Mouse (Mus musculus): ENCODE measurements at regions not wholly inside any gene's neighbourhood (a gene's known extent, or its start where the extent isn't known, plus 50 kb on each side); places are given as distances from the start of the nearest gene placed in this dataset.

DNA sequence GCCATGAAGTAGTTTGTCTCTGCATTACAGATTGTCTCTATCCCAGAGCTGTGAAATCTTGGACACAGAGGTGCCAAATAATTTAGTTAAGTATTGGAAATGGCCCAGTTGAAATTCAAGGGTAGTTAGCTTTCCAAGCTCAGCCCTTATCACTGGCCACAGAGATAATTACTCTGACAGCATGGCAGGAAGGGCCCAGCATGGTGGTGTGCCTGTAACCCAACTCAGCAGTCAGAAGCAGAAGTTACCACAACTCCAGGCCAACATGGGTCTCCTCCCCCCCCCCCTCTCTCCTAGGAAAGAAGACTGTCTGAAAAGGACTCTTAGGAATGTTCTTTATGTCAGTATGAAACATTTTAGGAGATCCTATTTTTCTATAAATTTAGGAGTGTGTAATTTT, 101.4 kb upstream of the Bach2 start:
- H3K27ac ChIP-seq (replicated peaks; ENCODE audit: low read depth, low read length) = no peak overlapping the region
- DNase-seq (ENCODE audit: low spot score) (no peak), ATAC-seq (replicated peaks; ENCODE audit: insufficient number of reproducible peaks, low FRiP score, low TSS enrichment, low read depth) (no peak)
- no peak overlapping the region for H3K4me2 ChIP-seq (ENCODE audit: low read depth, low read length)
- H3K9ac ChIP-seq (replicated peaks; ENCODE audit: low read length) = no peak overlapping the region
- H3K36me3 ChIP-seq (replicated peaks; ENCODE audit: control insufficient read depth, insufficient read depth, low read depth, low read length) = no peaks in the 10 kb centered on the region
- no peaks in the 10 kb centered on the region for H3K9me3 ChIP-seq (replicated peaks; ENCODE audit: control insufficient read depth, low read length)
- no peaks in the 10 kb centered on the region for H3K4me1 ChIP-seq (ENCODE audit: control insufficient read depth, insufficient read depth, low read length)
- H3K4me3 ChIP-seq (ENCODE audit: low read depth, low read length) = no peak overlapping the region
- H3K27me3 ChIP-seq (ENCODE audit: control insufficient read depth, insufficient read depth, low read length) = no peaks in the 10 kb centered on the region

DNA sequence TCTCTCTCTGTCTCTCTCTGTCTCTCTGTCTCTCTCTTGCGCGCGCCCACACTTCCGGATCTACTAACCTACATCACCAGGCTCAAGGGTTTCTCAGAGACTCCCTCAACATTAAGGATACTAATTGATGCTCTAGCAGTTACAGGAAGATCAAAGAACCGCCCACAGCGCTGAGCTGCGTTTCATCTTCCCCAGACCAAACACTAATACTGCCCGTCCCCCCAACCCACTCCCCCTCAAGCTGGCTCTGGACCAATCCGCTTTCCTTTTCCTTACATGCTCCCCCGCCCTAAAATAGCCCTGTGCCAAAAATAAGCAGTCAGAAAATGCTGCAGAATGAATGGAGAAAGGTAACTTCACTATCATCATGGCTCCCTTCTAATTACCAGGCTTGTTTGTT, 100.6 kb upstream of the Bach2 start:
- no peaks in the 10 kb centered on the region for H3K36me3 ChIP-seq (replicated peaks; ENCODE audit: control insufficient read depth, insufficient read depth, low read depth, low read length)
- no peak overlapping the region for H3K4me2 ChIP-seq (ENCODE audit: low read depth, low read length)
- WGBS = 70% methylated on average over 10 of the region's 10 CpGs
- H3K4me3 ChIP-seq (ENCODE audit: low read depth, low read length) = no peak overlapping the region
- no peak overlapping the region for H3K27ac ChIP-seq (replicated peaks; ENCODE audit: low read depth, low read length)
- no peaks in the 10 kb centered on the region for H3K4me1 ChIP-seq (ENCODE audit: control insufficient read depth, insufficient read depth, low read length)
- H3K9me3 ChIP-seq (replicated peaks; ENCODE audit: control insufficient read depth, low read length) = no peaks in the 10 kb centered on the region
- no peaks in the 10 kb centered on the region for H3K27me3 ChIP-seq (ENCODE audit: control insufficient read depth, insufficient read depth, low read length)
- ATAC-seq (replicated peaks; ENCODE audit: insufficient number of reproducible peaks, low FRiP score, low TSS enrichment, low read depth) (no peak), DNase-seq (ENCODE audit: low spot score) (no peak)
- H3K9ac ChIP-seq (replicated peaks; ENCODE audit: low read length) = no peak overlapping the region

DNA sequence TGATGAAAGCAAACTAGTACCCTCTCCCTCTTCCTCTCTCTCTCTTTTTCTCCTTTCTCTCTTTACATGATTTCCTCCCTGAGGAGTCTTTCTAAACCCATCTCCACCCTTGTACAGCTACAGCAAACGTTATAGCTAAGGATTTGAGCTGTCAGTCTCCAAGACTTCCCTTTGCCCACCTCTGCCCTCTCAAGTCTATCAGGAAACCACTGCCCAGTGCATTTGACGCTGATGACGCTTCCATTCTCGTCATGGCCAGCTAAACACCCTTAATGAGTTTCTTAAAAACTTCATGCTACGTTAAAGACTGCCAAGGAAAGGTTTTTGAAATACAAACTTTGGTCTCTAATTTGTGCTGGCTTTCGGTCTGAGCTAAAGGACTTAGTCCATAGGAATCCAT, 99.0 kb upstream of the Bach2 start:
- WGBS = 69% methylated on average over 6 of the region's 6 CpGs
- H3K36me3 ChIP-seq (replicated peaks; ENCODE audit: control insufficient read depth, insufficient read depth, low read depth, low read length) = no peaks in the 10 kb centered on the region
- DNase-seq (ENCODE audit: low spot score) (no peak), ATAC-seq (replicated peaks; ENCODE audit: insufficient number of reproducible peaks, low FRiP score, low TSS enrichment, low read depth) (no peak)
- no peaks in the 10 kb centered on the region for H3K9me3 ChIP-seq (replicated peaks; ENCODE audit: control insufficient read depth, low read length)
- H3K4me1 ChIP-seq (ENCODE audit: control insufficient read depth, insufficient read depth, low read length) = no peaks in the 10 kb centered on the region
- H3K4me3 ChIP-seq (ENCODE audit: low read depth, low read length) = no peak overlapping the region
- no peak overlapping the region for H3K9ac ChIP-seq (replicated peaks; ENCODE audit: low read length)
- H3K4me2 ChIP-seq (ENCODE audit: low read depth, low read length) = no peak overlapping the region
- H3K27me3 ChIP-seq (ENCODE audit: control insufficient read depth, insufficient read depth, low read length) = no peaks in the 10 kb centered on the region
- H3K27ac ChIP-seq (replicated peaks; ENCODE audit: low read depth, low read length) = no peak overlapping the region

DNA sequence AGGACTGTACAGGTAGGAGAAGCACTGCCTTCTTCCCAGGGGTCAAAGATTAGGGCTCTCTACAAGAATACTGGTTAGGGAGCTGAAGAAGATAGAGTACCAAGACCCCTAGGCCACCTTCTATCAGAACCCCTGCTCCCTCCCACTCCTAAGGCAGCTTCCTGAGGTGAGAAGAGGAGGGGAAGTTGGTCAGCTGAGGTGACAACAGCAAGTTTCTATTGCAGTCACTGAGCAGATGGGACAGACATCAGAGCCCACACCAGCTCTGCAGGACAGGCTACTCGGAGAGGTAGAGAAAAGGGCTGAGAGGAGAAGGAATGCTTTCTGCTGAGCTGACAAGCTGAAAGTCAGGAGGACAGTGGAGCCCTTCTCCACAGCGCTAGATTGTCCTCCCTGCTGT, 98.5 kb upstream of the Bach2 start:
- no peaks in the 10 kb centered on the region for H3K9me3 ChIP-seq (replicated peaks; ENCODE audit: control insufficient read depth, low read length)
- WGBS = 92% methylated on average over 2 of the region's 2 CpGs
- H3K9ac ChIP-seq (replicated peaks; ENCODE audit: low read length) = no peak overlapping the region
- H3K27me3 ChIP-seq (ENCODE audit: control insufficient read depth, insufficient read depth, low read length) = no peaks in the 10 kb centered on the region
- no peak for DNase-seq (ENCODE audit: low spot score)
- no peak overlapping the region for H3K27ac ChIP-seq (replicated peaks; ENCODE audit: low read depth, low read length)
- H3K36me3 ChIP-seq (replicated peaks; ENCODE audit: control insufficient read depth, insufficient read depth, low read depth, low read length) = no peaks in the 10 kb centered on the region
- no peaks in the 10 kb centered on the region for H3K4me1 ChIP-seq (ENCODE audit: control insufficient read depth, insufficient read depth, low read length)
- no peak overlapping the region for H3K4me3 ChIP-seq (ENCODE audit: low read depth, low read length)
- ATAC-seq (replicated peaks; ENCODE audit: insufficient number of reproducible peaks, low FRiP score, low TSS enrichment, low read depth) = no peak
- H3K4me2 ChIP-seq (ENCODE audit: low read depth, low read length) = no peak overlapping the region

DNA sequence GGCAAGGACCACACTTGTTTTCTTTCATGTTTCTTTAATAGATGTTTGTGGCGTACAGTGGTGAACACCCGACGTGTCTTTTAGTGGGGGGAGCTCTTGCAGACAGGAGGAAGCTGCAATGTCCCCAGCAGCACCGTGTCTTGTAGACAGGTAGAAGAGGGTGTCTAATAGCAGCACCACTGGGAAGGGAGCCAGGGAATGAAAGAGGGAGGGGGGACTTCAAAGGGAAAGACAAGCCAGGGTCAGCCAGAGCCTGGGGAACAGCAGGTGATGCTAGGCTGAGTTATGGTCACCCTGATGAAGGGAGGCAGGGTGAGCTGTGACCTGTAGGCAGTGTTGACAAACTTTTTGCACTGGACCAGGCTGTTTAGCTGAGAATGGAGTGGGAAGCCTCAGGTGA, 96.4 kb upstream of the Bach2 start:
- no peak overlapping the region for H3K4me3 ChIP-seq (ENCODE audit: low read depth, low read length)
- no peaks in the 10 kb centered on the region for H3K27me3 ChIP-seq (ENCODE audit: control insufficient read depth, insufficient read depth, low read length)
- H3K9ac ChIP-seq (replicated peaks; ENCODE audit: low read length) = no peak overlapping the region
- WGBS = 78% methylated on average over 4 of the region's 4 CpGs
- no peaks in the 10 kb centered on the region for H3K4me1 ChIP-seq (ENCODE audit: control insufficient read depth, insufficient read depth, low read length)
- no peak overlapping the region for H3K27ac ChIP-seq (replicated peaks; ENCODE audit: low read depth, low read length)
- DNase-seq (ENCODE audit: low spot score) (no peak), ATAC-seq (replicated peaks; ENCODE audit: insufficient number of reproducible peaks, low FRiP score, low TSS enrichment, low read depth) (no peak)
- H3K36me3 ChIP-seq (replicated peaks; ENCODE audit: control insufficient read depth, insufficient read depth, low read depth, low read length) = no peaks in the 10 kb centered on the region
- H3K4me2 ChIP-seq (ENCODE audit: low read depth, low read length) = no peak overlapping the region
- no peaks in the 10 kb centered on the region for H3K9me3 ChIP-seq (replicated peaks; ENCODE audit: control insufficient read depth, low read length)

DNA sequence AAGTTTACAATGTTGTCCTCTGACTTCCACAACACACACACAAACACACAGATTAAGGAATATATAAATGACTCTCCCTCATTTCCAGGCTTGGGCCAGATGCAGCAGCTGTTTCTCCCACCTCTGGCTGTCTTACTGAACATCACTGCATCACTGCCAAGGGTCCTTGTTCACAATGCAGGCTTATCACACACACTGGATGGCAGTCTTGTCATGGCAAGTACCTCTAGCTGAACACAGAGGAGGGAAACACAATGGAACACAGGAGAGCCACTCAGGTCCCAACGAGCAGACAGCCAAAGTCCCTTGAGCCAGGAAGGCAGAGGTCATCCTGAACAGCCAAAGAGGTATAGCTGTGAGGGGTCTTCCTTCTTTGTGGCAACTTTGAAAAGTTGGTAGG, 91.5 kb upstream of the Bach2 start:
- Histone ChIP-seq H3K4me3 (ENCODE audit: low read depth, low read length) (no peak overlapping the region), H3K4me2 (ENCODE audit: low read depth, low read length) (no peak overlapping the region), H3K36me3 (replicated peaks; ENCODE audit: control insufficient read depth, insufficient read depth, low read depth, low read length) (no peaks in the 10 kb centered on the region), H3K4me1 (ENCODE audit: control insufficient read depth, insufficient read depth, low read length) (no peaks in the 10 kb centered on the region), H3K9me3 (replicated peaks; ENCODE audit: control insufficient read depth, low read length) (no peaks in the 10 kb centered on the region), H3K27me3 (ENCODE audit: control insufficient read depth, insufficient read depth, low read length) (no peaks in the 10 kb centered on the region), H3K9ac (replicated peaks; ENCODE audit: low read length) (no peak overlapping the region), H3K27ac (replicated peaks; ENCODE audit: low read depth, low read length) (no peak overlapping the region)
- WGBS = 59% methylated on average over 1 of the region's 1 CpGs
- ATAC-seq (replicated peaks; ENCODE audit: insufficient number of reproducible peaks, low FRiP score, low TSS enrichment, low read depth) (no peak), DNase-seq (ENCODE audit: low spot score) (no peak)

DNA sequence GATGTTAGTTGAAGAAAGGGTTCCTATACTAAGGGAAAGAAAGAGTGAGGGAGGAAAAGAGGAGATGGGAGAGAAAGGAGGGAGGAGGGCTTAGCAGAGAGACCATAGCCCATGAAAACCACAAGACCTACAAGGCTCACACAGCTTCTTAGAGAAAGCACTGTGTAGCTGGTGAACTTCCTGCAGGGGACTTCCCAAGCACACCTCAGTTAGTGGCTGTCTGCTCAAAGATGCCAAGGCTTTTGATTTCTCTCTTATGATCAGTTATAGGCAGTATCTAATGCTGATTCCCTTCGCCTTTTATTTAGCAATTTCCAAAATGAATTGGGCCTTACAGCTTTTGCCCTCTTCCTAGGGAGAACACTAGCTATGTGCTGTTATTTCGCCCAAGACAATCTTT, 90.0 kb upstream of the Bach2 start:
- DNase-seq (ENCODE audit: low spot score) (no peak), ATAC-seq (replicated peaks; ENCODE audit: insufficient number of reproducible peaks, low FRiP score, low TSS enrichment, low read depth) (no peak)
- WGBS = 91% methylated on average over 2 of the region's 2 CpGs
- no peak overlapping the region for H3K4me3 ChIP-seq (ENCODE audit: low read depth, low read length)
- H3K4me2 ChIP-seq (ENCODE audit: low read depth, low read length) = no peak overlapping the region
- H3K36me3 ChIP-seq (replicated peaks; ENCODE audit: control insufficient read depth, insufficient read depth, low read depth, low read length) = no peaks in the 10 kb centered on the region
- H3K27me3 ChIP-seq (ENCODE audit: control insufficient read depth, insufficient read depth, low read length) = no peaks in the 10 kb centered on the region
- no peaks in the 10 kb centered on the region for H3K9me3 ChIP-seq (replicated peaks; ENCODE audit: control insufficient read depth, low read length)
- no peaks in the 10 kb centered on the region for H3K4me1 ChIP-seq (ENCODE audit: control insufficient read depth, insufficient read depth, low read length)
- no peak overlapping the region for H3K27ac ChIP-seq (replicated peaks; ENCODE audit: low read depth, low read length)
- H3K9ac ChIP-seq (replicated peaks; ENCODE audit: low read length) = no peak overlapping the region

DNA sequence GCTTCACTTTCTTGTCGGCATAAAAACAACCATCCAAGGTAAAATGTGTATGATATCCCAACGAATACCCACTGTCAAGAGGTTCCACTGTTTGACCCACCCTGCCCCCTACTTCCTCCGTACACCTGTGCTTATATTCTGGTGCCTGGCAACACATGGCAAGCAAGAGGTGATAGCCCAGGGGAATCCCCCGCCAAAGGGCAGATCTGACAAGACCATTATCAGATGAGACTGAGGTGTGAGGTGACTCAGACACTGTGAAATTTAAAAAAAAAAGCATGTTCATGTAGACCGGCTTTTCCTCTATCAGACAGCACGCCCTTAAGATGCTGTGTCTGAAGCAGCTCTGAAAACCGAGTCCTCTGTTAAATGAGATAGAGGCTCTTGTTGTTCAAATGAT, 89.4 kb upstream of the Bach2 start:
- Histone ChIP-seq H3K4me3 (ENCODE audit: low read depth, low read length) (no peak overlapping the region), H3K9ac (replicated peaks; ENCODE audit: low read length) (no peak overlapping the region), H3K4me2 (ENCODE audit: low read depth, low read length) (no peak overlapping the region), H3K36me3 (replicated peaks; ENCODE audit: control insufficient read depth, insufficient read depth, low read depth, low read length) (no peaks in the 10 kb centered on the region), H3K27ac (replicated peaks; ENCODE audit: low read depth, low read length) (no peak overlapping the region), H3K4me1 (ENCODE audit: control insufficient read depth, insufficient read depth, low read length) (no peaks in the 10 kb centered on the region), H3K9me3 (replicated peaks; ENCODE audit: control insufficient read depth, low read length) (no peaks in the 10 kb centered on the region), H3K27me3 (ENCODE audit: control insufficient read depth, insufficient read depth, low read length) (no peaks in the 10 kb centered on the region)
- ATAC-seq (replicated peaks; ENCODE audit: insufficient number of reproducible peaks, low FRiP score, low TSS enrichment, low read depth) (no peak), DNase-seq (ENCODE audit: low spot score) (no peak)
- 79% methylated on average over 7 of the region's 7 CpGs for WGBS

DNA sequence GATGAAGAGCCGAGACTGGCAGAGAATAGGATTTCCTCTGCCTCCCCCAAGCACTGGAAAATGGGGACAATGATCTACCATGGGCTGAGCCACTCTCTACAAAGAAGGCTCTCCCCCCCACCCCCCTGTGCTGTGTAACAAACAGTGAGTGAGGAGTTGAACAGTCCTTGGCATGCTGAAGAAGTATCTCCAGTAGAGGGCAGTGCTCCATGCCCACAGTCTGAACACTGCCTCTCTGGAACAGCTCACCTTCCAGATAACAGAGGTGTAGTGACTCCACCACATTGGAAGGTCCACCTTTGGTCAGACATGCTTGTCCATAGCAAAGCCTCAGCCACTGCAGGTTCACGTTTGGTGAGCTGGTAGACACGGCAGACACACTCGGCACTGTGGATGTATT, 85.2 kb upstream of the Bach2 start:
- no peaks in the 10 kb centered on the region for H3K27me3 ChIP-seq (ENCODE audit: control insufficient read depth, insufficient read depth, low read length)
- H3K27ac ChIP-seq (replicated peaks; ENCODE audit: low read depth, low read length) = no peak overlapping the region
- peak; percentile 71 for ATAC-seq (replicated peaks; ENCODE audit: insufficient number of reproducible peaks, low FRiP score, low TSS enrichment, low read depth)
- H3K4me1 ChIP-seq (ENCODE audit: control insufficient read depth, insufficient read depth, low read length) = no peaks in the 10 kb centered on the region
- DNase-seq (ENCODE audit: low spot score) = peak; percentile 67
- no peaks in the 10 kb centered on the region for H3K36me3 ChIP-seq (replicated peaks; ENCODE audit: control insufficient read depth, insufficient read depth, low read depth, low read length)
- no peak overlapping the region for H3K4me2 ChIP-seq (ENCODE audit: low read depth, low read length)
- no peak overlapping the region for H3K4me3 ChIP-seq (ENCODE audit: low read depth, low read length)
- 78% methylated on average over 4 of the region's 4 CpGs for WGBS
- H3K9me3 ChIP-seq (replicated peaks; ENCODE audit: control insufficient read depth, low read length) = no peaks in the 10 kb centered on the region
- H3K9ac ChIP-seq (replicated peaks; ENCODE audit: low read length) = no peak overlapping the region
